Mouse (Mus musculus) cerebellum, adult 2 months (tissue): ENCODE data around the gene Zfp964. TPM values are rescaled to one million over a fixed set of nuclear protein-coding genes. Genes with fewer than 3 reads are reported as not detected.
"Not testable (repeated sequence)": the region's sequence is repeated elsewhere in the genome, so short reads cannot be mapped to it uniquely, and the experiment has no call there.

Experiments
- DNase-seq, 2 experiments: peaks; one replicate each; pipeline ENCODE4 v3.0.0; 2021
- H3K27ac ChIP-seq: fragments of 200-500 bp; 2 replicates; pipeline ENCODE4 v1.5.1; 2012; ENCODE audit warnings: low read length, control low read depth, inconsistent platforms; ENCODE audit not compliant: insufficient read depth
- H3K27me3 ChIP-seq: fragments of 200-500 bp; 2 replicates; pipeline ENCODE4 v1.6.1; 2012; ENCODE audit warnings: inconsistent platforms, mild to moderate bottlenecking, low read length, moderate library complexity; ENCODE audit not compliant: control insufficient read depth, insufficient read depth
- H3K4me1 ChIP-seq: fragments of 200-500 bp; 2 replicates; pipeline ENCODE4 v1.6.1; 2011; ENCODE audit warnings: low read length; ENCODE audit not compliant: control insufficient read depth, insufficient read depth
- H3K4me3 ChIP-seq: fragments of 200-500 bp; replicated peaks from 2 replicates; pipeline ENCODE3; 2011; ENCODE audit warnings: mild to moderate bottlenecking, low read depth, low read length, control low read depth; ENCODE audit not compliant: insufficient read depth
- CTCF ChIP-seq: fragments of 200-500 bp; IDR thresholded peaks from 2 replicates; pipeline ENCODE4 v1.5.1; 2011; ENCODE audit warnings: low read depth, mild to moderate bottlenecking, control low read depth, low read length, moderate library complexity, borderline replicate concordance; ENCODE audit not compliant: insufficient read depth
- POLR2A ChIP-seq: fragments of 200-500 bp; IDR thresholded peaks from 2 replicates; pipeline ENCODE4 v1.6.1; 2011; ENCODE audit warnings: low read length, control low read depth, borderline replicate concordance; ENCODE audit not compliant: insufficient read depth
- WGBS: fragments of 180-500 bp; shearing (Covaris S2); methylation state at CpG from one replicate; pipeline ENCODE4 v1.1.7; 2018; 5-methylcytosine and 5-hydroxymethylcytosine counted together
- polyA plus RNA-seq: library from polyadenylated mRNA; depleted of rRNA; stranded (reverse); fragments of >200 nt; gene quantifications from 2 replicates; pipeline ENCODE4 v1.2.3, GENCODE M21; 2012; rRNA removed

The Zfp964 gene
- 2.3 and 2.6 TPM in 2 replicates for polyA plus RNA-seq

- under 1% methylated on average over 55 of the region's 55 CpGs for WGBS
- peak; percentile 93 to 94 for DNase-seq
- Histone ChIP-seq H3K27me3 (no peaks in the 10 kb centered on the region), H3K4me1 (no peaks in the 10 kb centered on the region), H3K27ac (no peak within 1 kb of the TSS), H3K4me3 (peak within 1 kb of the TSS; percentile 69)
- peak; percentile 88 for TF ChIP-seq POLR2A
- no peak for TF ChIP-seq CTCF
Measured at GRCm38 (mm10) chr8:69654358-69654981, at the start of gene Zfp964. Gene Zfp964, plus strand, starts transcription at chr8:69654479.

- TF ChIP-seq CTCF: peak; percentile 32; the same call in 1 of the 2 replicates
- TF ChIP-seq POLR2A: no peak
- Histone ChIP-seq H3K4me1 (no peaks in the 10 kb centered on the region), H3K4me3 (no peak overlapping the region), H3K27me3 (no peaks in the 10 kb centered on the region), H3K27ac (no peak overlapping the region)
- no peak for DNase-seq
- whole genome bisulfite sequencing: 59% methylated on average over 2 of the region's 2 CpGs
Measured at GRCm38 (mm10) chr8:69614687-69615086, 39.6 kb upstream of the Zfp964 start.

GRCm38 (mm10) chr8:69618078-69618477, 36.2 kb upstream of the Zfp964 start:
- TF ChIP-seq POLR2A (no peak), CTCF (no peak)
- WGBS: 93% methylated on average over 1 of the region's 1 CpGs
- Histone ChIP-seq H3K27ac (no peak overlapping the region), H3K4me3 (no peak overlapping the region), H3K4me1 (no peaks in the 10 kb centered on the region), H3K27me3 (no peaks in the 10 kb centered on the region)
- no peak for DNase-seq

- Histone ChIP-seq H3K4me1 (no peaks in the 10 kb centered on the region), H3K4me3 (peak within 1 kb of the TSS; percentile 83), H3K27ac (peak within 1 kb of the TSS; percentile 95), H3K27me3 (no peaks in the 10 kb centered on the region)
- DNase-seq: peak; percentile 98 to 100
- peak; percentile 67; the same call in 1 of the 2 replicates for TF ChIP-seq POLR2A
- TF ChIP-seq CTCF: peak; percentile 75; the same call in 1 of the 2 replicates
- under 1% methylated on average over 41 of the region's 41 CpGs for WGBS
Measured at GRCm38 (mm10) chr8:69625095-69625789, 29.0 kb upstream of the Zfp964 start, which contains the start of gene Zfp868. Gene Zfp868, minus strand, starts transcription at chr8:69625548.

- H3K27ac ChIP-seq: no peak overlapping the region
- peak overlapping the region; percentile 69 for H3K4me3 ChIP-seq
- WGBS: 31% methylated on average over 10 of the region's 10 CpGs
- no peaks in the 10 kb centered on the region for H3K4me1 ChIP-seq
- no peaks in the 10 kb centered on the region for H3K27me3 ChIP-seq
- TF ChIP-seq CTCF (no peak), POLR2A (no peak)
- DNase-seq: peak; percentile 4 to 9
Measured at GRCm38 (mm10) chr8:69653808-69654357, 396 bp upstream of the Zfp964 start.

GRCm38 (mm10) chr8:69661294-69661693, 7.0 kb downstream of the Zfp964 start:
- H3K4me1 ChIP-seq: no peaks in the 10 kb centered on the region
- no peak for TF ChIP-seq CTCF
- TF ChIP-seq POLR2A: no peak
- no peaks in the 10 kb centered on the region for H3K27me3 ChIP-seq
- no peak overlapping the region for H3K4me3 ChIP-seq
- DNase-seq: no peak
- H3K27ac ChIP-seq: no peak overlapping the region

- DNase-seq, H3K27ac ChIP-seq, H3K27me3 ChIP-seq, H3K4me1 ChIP-seq, H3K4me3 ChIP-seq: not testable (repeated sequence)
- 80% methylated on average over 2 of the region's 2 CpGs for WGBS
Measured at GRCm38 (mm10) chr8:69665051-69665450, 10.8 kb downstream of the Zfp964 start.

- H3K4me3 ChIP-seq: no peak overlapping the region
- no peak for DNase-seq
- H3K4me1 ChIP-seq: no peaks in the 10 kb centered on the region
- WGBS: 72% methylated on average over 6 of the region's 6 CpGs
- H3K27me3 ChIP-seq: no peaks in the 10 kb centered on the region
- no peak overlapping the region for H3K27ac ChIP-seq
- TF ChIP-seq CTCF (no peak), POLR2A (no peak)
Measured at GRCm38 (mm10) chr8:69701810-69702209, 47.5 kb downstream of the Zfp964 start.

- not testable (repeated sequence) for DNase-seq, H3K27me3 ChIP-seq, H3K4me1 ChIP-seq, H3K27ac ChIP-seq, H3K4me3 ChIP-seq
- 95% methylated on average over 10 of the region's 10 CpGs for WGBS
Measured at GRCm38 (mm10) chr8:69710624-69711023, 56.3 kb downstream of the Zfp964 start, which contains the start of gene Zfp869. Gene Zfp869, minus strand, starts transcription at chr8:69710724.
